Mouse (Mus musculus) kidney, embryonic 15.5 days (tissue): ENCODE measurements around the gene Ivd. TPM values are rescaled to one million over a fixed set of nuclear protein-coding genes. Genes with fewer than 3 reads are reported as not detected.
A peak's percentile ranks its signal among the peaks of the same experiment; 100 is the strongest.

Experiments
- ATAC-seq: fragments of 200-750 bp; cut with Nextera tagmentation; replicated peaks from 2 replicates; pipeline ENCODE4 v1.8.0; 2017; ENCODE audit warnings: moderate TSS enrichment; ENCODE audit not compliant: low FRiP score
- H3K27ac ChIP-seq: fragments of 300-500 bp; sonication (generic); 2 replicates; pipeline ENCODE4 v1.5.1; 2015; ENCODE audit warnings: mild to moderate bottlenecking, inconsistent platforms
- H3K27me3 ChIP-seq: fragments of 300-500 bp; sonication (generic); 2 replicates; pipeline ENCODE4 v1.6.1; 2015; ENCODE audit warnings: inconsistent platforms
- H3K36me3 ChIP-seq: fragments of 300-500 bp; sonication (generic); 2 replicates; pipeline ENCODE4 v1.6.1; 2015; ENCODE audit warnings: inconsistent platforms
- H3K4me1 ChIP-seq: fragments of 300-500 bp; sonication (generic); 2 replicates; pipeline ENCODE4 v1.6.1; 2015; ENCODE audit warnings: inconsistent platforms
- H3K4me2 ChIP-seq: fragments of 300-500 bp; sonication (generic); 2 replicates; pipeline ENCODE4 v1.6.1; 2015; ENCODE audit warnings: moderate library complexity, mild to moderate bottlenecking, inconsistent platforms
- H3K4me3 ChIP-seq: fragments of 300-500 bp; sonication (generic); replicated peaks from 2 replicates; pipeline ENCODE4 v1.5.1; 2015; ENCODE audit warnings: mild to moderate bottlenecking, inconsistent platforms
- H3K9ac ChIP-seq: fragments of 300-500 bp; sonication (generic); 2 replicates; pipeline ENCODE4 v1.6.1; 2015; ENCODE audit warnings: mild to moderate bottlenecking, inconsistent platforms
- H3K9me3 ChIP-seq: fragments of 300-500 bp; sonication (generic); replicated peaks from 2 replicates; pipeline ENCODE4 v1.6.1; 2016; ENCODE audit warnings: inconsistent platforms
- WGBS: fragments of 180-500 bp; shearing (Covaris S2); methylation state at CpG from one replicate; pipeline ENCODE4 v1.1.7; 2015; ENCODE audit warnings: mixed read lengths; 5-methylcytosine and 5-hydroxymethylcytosine counted together
- polyA plus RNA-seq: library from polyadenylated mRNA; unstranded; fragments of >200 nt; fragmentation: Nextera tagmentation; extraction: Ambion mirVana; gene quantifications from 2 replicates; pipeline ENCODE4 v1.2.1, GENCODE M21; 2015

The Ivd gene
- polyA plus RNA-seq, 1 experiment from 2014 or later, result 82.8 TPM

DNA sequence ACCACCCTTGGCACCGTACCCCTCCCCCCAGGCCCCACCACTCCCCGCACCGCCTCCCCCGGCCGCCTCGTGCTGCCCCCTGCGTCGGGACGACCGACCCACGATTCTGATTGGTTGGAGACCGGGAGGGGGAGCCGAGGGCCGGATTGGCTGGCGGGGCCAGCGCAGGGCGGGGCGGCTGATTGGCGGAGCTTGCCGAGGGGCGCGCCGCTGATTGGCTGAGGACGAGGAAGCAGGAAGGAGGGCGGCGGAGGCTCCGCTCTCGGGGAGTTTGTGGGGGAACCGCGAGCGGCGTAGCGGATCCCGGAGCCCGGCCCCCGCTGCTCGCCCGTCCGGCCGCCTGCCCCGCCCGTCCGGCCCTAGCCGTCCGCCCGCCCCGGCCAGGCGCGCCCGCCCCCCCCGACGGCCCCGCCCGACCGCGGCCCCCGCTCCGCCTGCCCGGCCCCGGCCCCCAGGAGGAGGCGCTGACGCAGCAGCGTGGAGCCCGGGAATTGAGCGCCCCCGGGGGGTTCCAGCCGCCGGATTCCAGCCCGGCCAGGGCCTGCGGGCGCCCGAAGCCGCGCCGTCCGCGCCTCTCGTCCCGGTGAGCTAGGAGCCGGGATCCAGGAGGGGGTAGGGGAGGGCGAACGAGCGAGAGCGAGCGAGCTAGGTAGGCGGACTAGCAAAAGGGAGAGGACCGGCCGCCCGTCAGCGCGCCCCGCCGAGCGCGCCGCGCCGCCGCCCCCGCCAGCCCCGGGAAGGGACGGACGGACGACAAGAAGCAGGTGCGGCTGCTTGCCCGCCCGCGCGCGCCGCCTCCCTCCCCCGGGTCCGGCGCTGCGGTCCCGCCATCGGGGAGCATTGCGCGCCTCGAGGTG is 39.6 kb downstream of the Ivd start:
- Histone ChIP-seq H3K27ac (peak overlapping the region; percentile 82), H3K4me1 (peaks cover 58% of the 10 kb centered on the region), H3K9ac (peak overlapping the region; percentile 85), H3K27me3 (peaks cover 61% of the 10 kb centered on the region), H3K4me2 (peak overlapping the region; percentile 97), H3K4me3 (peak overlapping the region; percentile 92), H3K36me3 (no peaks in the 10 kb centered on the region), H3K9me3 (no peaks in the 10 kb centered on the region)
- WGBS, result under 1% methylated on average over 96 of the region's 120 CpGs
- ATAC-seq, result peak; percentile 90

DNA sequence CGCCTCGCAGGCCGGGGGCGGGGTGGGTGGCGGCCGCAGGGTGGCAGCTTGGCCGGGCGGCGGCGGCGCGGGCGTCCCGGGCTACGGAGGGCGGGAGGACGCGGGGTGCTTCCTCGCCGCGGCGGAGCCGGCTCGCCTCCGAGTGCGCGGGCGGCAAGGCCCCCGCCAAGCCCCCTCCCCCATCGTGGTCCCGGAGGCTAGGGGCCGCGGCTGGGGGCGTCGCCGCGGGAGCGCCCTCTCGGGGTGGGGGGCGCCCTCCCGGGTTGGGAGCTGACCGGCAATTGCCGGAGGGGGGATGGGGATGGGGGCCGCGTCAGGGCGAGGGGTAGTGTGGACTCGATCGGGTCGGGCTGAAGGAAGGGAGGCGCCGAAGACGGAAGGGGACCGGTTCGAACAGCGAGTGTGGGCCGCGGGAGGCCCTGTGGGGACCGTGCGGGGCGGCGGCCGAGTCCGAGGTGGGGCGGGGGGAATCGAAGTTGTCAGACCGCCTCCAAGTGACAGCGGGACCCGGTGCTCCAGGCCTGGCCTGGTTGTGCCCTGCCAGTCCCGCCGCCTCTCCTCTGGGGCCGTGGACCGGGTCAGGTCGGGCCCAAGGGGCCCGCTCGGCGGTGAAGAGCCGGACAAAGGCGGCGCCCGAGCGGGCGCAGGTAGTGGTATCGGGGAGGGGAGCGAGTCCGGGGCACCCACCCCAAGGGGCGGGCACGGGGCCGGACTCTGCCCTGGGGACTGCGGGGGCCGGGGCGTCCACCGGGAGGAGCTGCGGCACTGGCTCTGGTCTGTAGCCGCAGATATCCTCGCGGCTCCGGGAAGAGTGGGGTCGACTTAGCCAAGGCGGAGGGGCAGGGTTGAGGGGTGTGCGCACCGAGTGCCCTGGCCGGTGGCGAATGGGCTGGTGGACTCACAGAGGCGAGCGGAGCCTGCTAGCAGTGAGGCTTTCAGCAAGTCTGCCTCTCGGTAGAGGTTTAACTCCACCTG is 40.6 kb downstream of the Ivd start:
- peak overlapping the region; percentile 97 for H3K4me2 ChIP-seq
- H3K36me3 ChIP-seq, result no peaks in the 10 kb centered on the region
- ATAC-seq, result peak; percentile 31
- peaks cover 51% of the 10 kb centered on the region for H3K27me3 ChIP-seq
- peak overlapping the region; percentile 85 for H3K9ac ChIP-seq
- H3K4me1 ChIP-seq, result peaks cover 49% of the 10 kb centered on the region
- no peaks in the 10 kb centered on the region for H3K9me3 ChIP-seq
- peak overlapping the region; percentile 82; the same call in 1 of the 2 replicates for H3K27ac ChIP-seq
- WGBS, result under 1% methylated on average over 96 of the region's 106 CpGs
- peak overlapping the region; percentile 92 for H3K4me3 ChIP-seq

GRCm38 (mm10) chr2:118903333-118903741 is 41.6 kb downstream of the Ivd start:
- peaks cover 41% of the 10 kb centered on the region for H3K4me1 ChIP-seq
- peaks cover 41% of the 10 kb centered on the region for H3K27me3 ChIP-seq
- no peak overlapping the region for H3K9ac ChIP-seq
- H3K4me3 ChIP-seq, result peak overlapping the region; percentile 92
- 17% methylated on average over 10 of the region's 10 CpGs for WGBS
- no peaks in the 10 kb centered on the region for H3K9me3 ChIP-seq
- H3K27ac ChIP-seq, result no peak overlapping the region
- no peaks in the 10 kb centered on the region for H3K36me3 ChIP-seq
- peak overlapping the region; percentile 97 for H3K4me2 ChIP-seq
- no peak for ATAC-seq

- Histone ChIP-seq H3K4me3 (no peak overlapping the region), H3K4me2 (no peak overlapping the region), H3K27me3 (peaks cover 19% of the 10 kb centered on the region; the same call in 1 of the 2 replicates), H3K9me3 (no peaks in the 10 kb centered on the region), H3K4me1 (peaks cover 40% of the 10 kb centered on the region), H3K9ac (no peak overlapping the region), H3K36me3 (no peaks in the 10 kb centered on the region), H3K27ac (no peak overlapping the region)
- ATAC-seq, result no peak
- 70% methylated on average over 7 of the region's 7 CpGs for WGBS
Observed at GRCm38 (mm10) chr2:118905433-118906117, 43.8 kb downstream of the Ivd start.

DNA sequence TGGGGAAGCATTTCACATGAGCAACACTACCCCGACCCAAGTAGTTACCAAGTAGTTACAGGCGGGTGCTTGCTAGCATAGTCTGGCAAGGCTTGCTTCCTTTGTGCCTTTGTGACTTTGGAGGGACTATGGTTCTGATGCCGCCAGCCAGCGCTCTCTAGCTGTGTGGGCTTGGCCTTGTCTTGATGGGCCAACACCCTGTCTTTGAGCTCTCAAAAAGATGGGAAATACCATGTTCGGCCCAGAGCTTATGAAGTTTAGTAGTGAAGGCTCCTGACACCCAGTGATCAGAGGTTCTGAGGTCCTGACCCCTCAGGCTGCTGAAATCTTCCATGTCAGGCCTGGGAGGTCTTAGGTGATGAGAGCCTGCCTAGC is 44.4 kb downstream of the Ivd start:
- H3K9me3 ChIP-seq, result no peaks in the 10 kb centered on the region
- H3K4me2 ChIP-seq, result no peak overlapping the region
- peaks cover 39% of the 10 kb centered on the region for H3K4me1 ChIP-seq
- no peak overlapping the region for H3K9ac ChIP-seq
- H3K4me3 ChIP-seq, result no peak overlapping the region
- H3K27me3 ChIP-seq, result peaks cover 17% of the 10 kb centered on the region; the same call in 1 of the 2 replicates
- WGBS, result 77% methylated on average over 5 of the region's 5 CpGs
- no peaks in the 10 kb centered on the region for H3K36me3 ChIP-seq
- ATAC-seq, result no peak
- H3K27ac ChIP-seq, result no peak overlapping the region

DNA sequence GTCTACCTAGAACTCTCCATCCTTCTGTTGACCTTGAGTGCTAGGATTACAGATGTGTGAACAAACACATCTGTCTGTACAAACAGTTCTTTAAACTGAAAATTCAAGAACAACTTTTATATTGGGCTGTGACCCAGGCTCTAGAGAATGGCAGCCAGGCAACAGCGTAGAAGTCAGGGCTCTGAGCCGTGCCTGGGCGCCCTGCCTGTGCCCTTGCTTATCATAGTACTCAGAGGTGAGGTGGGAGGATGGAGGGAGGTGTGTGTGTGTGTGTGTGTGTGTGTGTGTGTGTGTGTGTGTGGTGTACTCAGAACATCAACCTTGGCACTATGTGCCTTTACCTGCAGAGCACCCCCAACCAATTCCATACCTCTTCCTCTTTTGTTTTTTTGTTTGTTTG is 46.0 kb downstream of the Ivd start:
- 90% methylated on average over 3 of the region's 3 CpGs for WGBS
- H3K9ac ChIP-seq, result no peak overlapping the region
- H3K4me3 ChIP-seq, result no peak overlapping the region
- ATAC-seq, result no peak
- H3K4me2 ChIP-seq, result no peak overlapping the region
- H3K36me3 ChIP-seq, result no peaks in the 10 kb centered on the region
- H3K4me1 ChIP-seq, result peaks cover 36% of the 10 kb centered on the region
- H3K27ac ChIP-seq, result no peak overlapping the region
- H3K27me3 ChIP-seq, result peaks cover 12% of the 10 kb centered on the region; the same call in 1 of the 2 replicates
- H3K9me3 ChIP-seq, result no peaks in the 10 kb centered on the region

- WGBS, result 94% methylated on average over 1 of the region's 1 CpGs
- no peak overlapping the region for H3K4me3 ChIP-seq
- H3K9ac ChIP-seq, result no peak overlapping the region
- no peak overlapping the region for H3K27ac ChIP-seq
- H3K4me2 ChIP-seq, result no peak overlapping the region
- peaks cover 39% of the 10 kb centered on the region for H3K4me1 ChIP-seq
- H3K36me3 ChIP-seq, result no peaks in the 10 kb centered on the region
- H3K9me3 ChIP-seq, result no peaks in the 10 kb centered on the region
- H3K27me3 ChIP-seq, result peaks cover 6% of the 10 kb centered on the region; the same call in 1 of the 2 replicates
- no peak for ATAC-seq
Observed at GRCm38 (mm10) chr2:118909151-118909550, 47.4 kb downstream of the Ivd start.

GRCm38 (mm10) chr2:118910605-118911278 is 49.0 kb downstream of the Ivd start:
- H3K27ac ChIP-seq, result no peak overlapping the region
- no peaks in the 10 kb centered on the region for H3K27me3 ChIP-seq
- H3K36me3 ChIP-seq, result no peaks in the 10 kb centered on the region
- 74% methylated on average over 7 of the region's 7 CpGs for WGBS
- H3K4me1 ChIP-seq, result peaks cover 32% of the 10 kb centered on the region
- no peak overlapping the region for H3K4me2 ChIP-seq
- no peak overlapping the region for H3K4me3 ChIP-seq
- no peaks in the 10 kb centered on the region for H3K9me3 ChIP-seq
- no peak for ATAC-seq
- no peak overlapping the region; the same call in 1 of the 2 replicates for H3K9ac ChIP-seq

DNA sequence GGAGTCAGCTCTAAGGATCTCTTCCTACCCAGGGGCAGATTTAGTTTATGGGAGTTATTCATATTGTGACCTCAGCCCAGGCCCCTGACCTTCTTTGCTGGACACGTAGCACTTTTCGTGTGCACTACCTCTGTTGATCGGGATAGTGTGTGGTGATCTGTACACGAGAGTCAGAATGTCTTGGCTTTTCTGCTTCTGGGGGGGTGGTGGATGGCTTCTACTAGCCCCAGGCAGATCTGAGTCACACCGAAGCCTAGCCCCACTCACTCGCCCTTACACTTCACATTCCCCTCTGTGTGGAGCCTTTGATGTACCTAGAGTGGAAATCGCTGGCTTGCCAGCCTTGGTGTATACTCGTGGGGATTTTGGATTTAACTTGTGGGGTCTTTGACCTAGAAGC is 51.0 kb downstream of the Ivd start:
- H3K9ac ChIP-seq, result no peak overlapping the region
- WGBS, result 76% methylated on average over 8 of the region's 8 CpGs

GRCm38 (mm10) chr2:118913551-118914276 is 52.0 kb downstream of the Ivd start:
- no peaks in the 10 kb centered on the region for H3K9me3 ChIP-seq
- H3K4me3 ChIP-seq, result no peak overlapping the region
- 0 out of 2 replicates have a peak overlapping the region, but pooled peaks have one; percentile 2 for H3K9ac ChIP-seq
- H3K27ac ChIP-seq, result no peak overlapping the region
- no peak overlapping the region for H3K4me2 ChIP-seq
- no peaks in the 10 kb centered on the region for H3K27me3 ChIP-seq
- H3K36me3 ChIP-seq, result peaks cover 13% of the 10 kb centered on the region
- no peak for ATAC-seq
- 55% methylated on average over 11 of the region's 11 CpGs for WGBS
- peaks cover 25% of the 10 kb centered on the region for H3K4me1 ChIP-seq

More for the DNA sequence above, 51.0 kb downstream of the Ivd start:
- Histone ChIP-seq H3K27me3 (no peaks in the 10 kb centered on the region), H3K4me2 (no peak overlapping the region), H3K9me3 (no peaks in the 10 kb centered on the region), H3K4me1 (peaks cover 30% of the 10 kb centered on the region), H3K4me3 (no peak overlapping the region), H3K27ac (no peak overlapping the region), H3K36me3 (peaks cover 12% of the 10 kb centered on the region)
- no peak for ATAC-seq
